Mouse (Mus musculus): Measurements from ENCODE around the gene Slc8b1.

GRCm38 (mm10) chr5:120468830-120469229 is 42.1 kb upstream of the Slc8b1 start:
- no peak for TF ChIP-seq CTCF (IDR thresholded peaks at IDR 0.05; ENCODE audit: control insufficient read depth, insufficient read depth, insufficient replicate concordance, low read depth, low read length)
- no peak for TF ChIP-seq POLR2A (IDR thresholded peaks at IDR 0.05; ENCODE audit: control insufficient read depth, low read depth, low read length)

All from testis, adult 2 months (tissue).